Mouse (Mus musculus) stomach, embryonic 14.5 days (tissue): ENCODE measurements at regions not wholly inside any gene's neighbourhood (a gene's known extent, or its start where the extent isn't known, plus 50 kb on each side); places are given as distances from the start of the nearest gene placed in this dataset.

ENCODE experiments used
- ATAC-seq: fragments of 200-750 bp; cut with Nextera tagmentation; 2 replicates; pipeline ENCODE4 v1.8.0; 2017; ENCODE audit warnings: low read depth, moderate TSS enrichment; ENCODE audit not compliant: insufficient number of reproducible peaks, insufficient read depth, low FRiP score
- H3K27ac ChIP-seq: fragments of 300-500 bp; sonication (generic); 2 replicates; pipeline ENCODE4 v1.5.1; 2014; ENCODE audit warnings: mild to moderate bottlenecking, low read length, moderate library complexity, mixed read lengths
- H3K27me3 ChIP-seq: fragments of 300-500 bp; sonication (generic); 2 replicates; pipeline ENCODE4 v1.6.1; 2014; ENCODE audit warnings: low read length, control low read depth, mixed read lengths; ENCODE audit not compliant: control insufficient read depth, insufficient read depth
- H3K36me3 ChIP-seq: fragments of 300-500 bp; sonication (generic); 2 replicates; pipeline ENCODE4 v1.6.1; 2014; ENCODE audit warnings: mild to moderate bottlenecking, control low read depth, low read length, moderate library complexity, mixed read lengths; ENCODE audit not compliant: control insufficient read depth, insufficient read depth
- H3K4me1 ChIP-seq: fragments of 300-500 bp; sonication (generic); 2 replicates; pipeline ENCODE4 v1.6.1; 2014; ENCODE audit warnings: low read length, control low read depth, mixed read lengths; ENCODE audit not compliant: control insufficient read depth, insufficient read depth
- H3K4me2 ChIP-seq: fragments of 300-500 bp; sonication (generic); replicated peaks from 2 replicates; pipeline ENCODE4 v1.6.1; 2014; ENCODE audit warnings: low read depth, low read length, control low read depth
- H3K4me3 ChIP-seq: fragments of 300-500 bp; sonication (generic); 2 replicates; pipeline ENCODE4 v1.5.1; 2014; ENCODE audit warnings: low read depth, low read length, control low read depth
- H3K9ac ChIP-seq: fragments of 300-500 bp; sonication (generic); replicated peaks from 2 replicates; pipeline ENCODE4 v1.6.1; 2014; ENCODE audit warnings: low read depth, mild to moderate bottlenecking, control low read depth, low read length, moderate library complexity, mixed read lengths
- H3K9me3 ChIP-seq: fragments of 300-500 bp; sonication (generic); 2 replicates; pipeline ENCODE4 v1.6.1; 2016; ENCODE audit warnings: low read depth, low read length, control low read depth; ENCODE audit not compliant: control insufficient read depth
- WGBS: fragments of 180-500 bp; shearing (Covaris S2); extraction: QIAGEN DNeasy Blood & Tissue Kit; methylation state at CpG from one replicate; pipeline ENCODE4 v1.1.7; 2014; 5-methylcytosine and 5-hydroxymethylcytosine counted together

GRCm38 (mm10) chr10:37400991-37401390, 262.3 kb upstream of the Marcks start:
- H3K4me2 ChIP-seq, result no peak overlapping the region
- ATAC-seq, result no peak
- no peak overlapping the region for H3K9ac ChIP-seq
- no peaks in the 10 kb centered on the region for H3K9me3 ChIP-seq
- H3K27me3 ChIP-seq, result no peaks in the 10 kb centered on the region
- H3K27ac ChIP-seq, result peak overlapping the region; percentile 7; the same call in 1 of the 2 replicates
- H3K4me1 ChIP-seq, result 0 out of 2 replicates have a peak, but pooled peaks cover 4% of the 10 kb centered on the region
- H3K36me3 ChIP-seq, result no peaks in the 10 kb centered on the region
- 15% methylated on average over 1 of the region's 1 CpGs for WGBS
- H3K4me3 ChIP-seq, result no peak overlapping the region

DNA sequence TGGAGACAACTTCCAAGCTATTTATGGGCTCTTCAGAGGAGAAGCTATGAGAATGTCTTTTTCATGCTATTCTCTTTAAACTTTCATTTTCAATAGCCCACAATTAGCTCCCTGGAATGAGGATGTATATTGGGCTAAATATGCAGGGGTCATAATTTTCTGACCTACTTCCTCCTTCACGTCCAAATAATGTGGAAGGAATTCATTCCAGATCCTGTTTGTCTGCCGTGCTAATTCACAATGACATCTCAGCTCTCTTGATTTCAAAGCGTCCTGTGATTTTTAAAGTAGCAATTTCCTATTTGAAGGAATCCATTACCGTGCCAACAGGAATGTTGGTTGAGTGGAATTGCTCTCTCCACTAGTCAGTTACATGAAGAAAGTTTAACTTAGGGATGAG, 261.7 kb upstream of the Marcks start:
- Histone ChIP-seq H3K9me3 (no peaks in the 10 kb centered on the region), H3K9ac (no peak overlapping the region), H3K4me2 (no peak overlapping the region), H3K27ac (peak overlapping the region; percentile 7; the same call in 1 of the 2 replicates), H3K4me1 (0 out of 2 replicates have a peak, but pooled peaks cover 4% of the 10 kb centered on the region), H3K4me3 (no peak overlapping the region), H3K27me3 (no peaks in the 10 kb centered on the region), H3K36me3 (no peaks in the 10 kb centered on the region)
- 22% methylated on average over 4 of the region's 4 CpGs for WGBS
- ATAC-seq, result no peak

- no peaks in the 10 kb centered on the region for H3K9me3 ChIP-seq
- H3K4me1 ChIP-seq, result 0 out of 2 replicates have a peak, but pooled peaks cover 4% of the 10 kb centered on the region
- no peak overlapping the region for H3K9ac ChIP-seq
- H3K4me2 ChIP-seq, result peak overlapping the region; percentile 46
- 3% methylated on average over 18 of the region's 18 CpGs for WGBS
- no peaks in the 10 kb centered on the region for H3K36me3 ChIP-seq
- peak; percentile 87; the same call in 1 of the 2 replicates for ATAC-seq
- peak overlapping the region; percentile 78; the same call in 1 of the 2 replicates for H3K27ac ChIP-seq
- H3K27me3 ChIP-seq, result no peaks in the 10 kb centered on the region
- peak overlapping the region; percentile 18; the same call in 1 of the 2 replicates for H3K4me3 ChIP-seq
These were observed 258.7 kb upstream of the Marcks start for GRCm38 (mm10) chr10:37397271-37397991.

GRCm38 (mm10) chr10:37390011-37390410, 251.3 kb upstream of the Marcks start:
- Histone ChIP-seq H3K4me1 (no peaks in the 10 kb centered on the region), H3K27me3 (no peaks in the 10 kb centered on the region), H3K9ac (no peak overlapping the region), H3K4me2 (no peak overlapping the region), H3K36me3 (no peaks in the 10 kb centered on the region), H3K27ac (no peak overlapping the region), H3K4me3 (no peak overlapping the region), H3K9me3 (no peaks in the 10 kb centered on the region)
- WGBS, result 72% methylated on average over 3 of the region's 3 CpGs
- ATAC-seq, result no peak

GRCm38 (mm10) chr10:37386216-37386615, 247.5 kb upstream of the Marcks start:
- H3K4me3 ChIP-seq, result no peak overlapping the region
- H3K27ac ChIP-seq, result no peak overlapping the region
- ATAC-seq, result no peak
- H3K36me3 ChIP-seq, result no peaks in the 10 kb centered on the region
- H3K9ac ChIP-seq, result no peak overlapping the region
- no peaks in the 10 kb centered on the region for H3K27me3 ChIP-seq
- H3K4me1 ChIP-seq, result no peaks in the 10 kb centered on the region
- no peak overlapping the region for H3K4me2 ChIP-seq
- H3K9me3 ChIP-seq, result no peaks in the 10 kb centered on the region

- Histone ChIP-seq H3K36me3 (no peaks in the 10 kb centered on the region), H3K27ac (no peak overlapping the region), H3K4me3 (no peak overlapping the region), H3K4me2 (no peak overlapping the region), H3K9me3 (no peaks in the 10 kb centered on the region), H3K9ac (no peak overlapping the region), H3K27me3 (no peaks in the 10 kb centered on the region), H3K4me1 (no peaks in the 10 kb centered on the region)
- no peak for ATAC-seq
- WGBS, result 73% methylated on average over 1 of the region's 1 CpGs
These were observed 241.3 kb upstream of the Marcks start for GRCm38 (mm10) chr10:37380024-37380423.

- Histone ChIP-seq H3K4me2 (no peak overlapping the region), H3K4me3 (no peak overlapping the region), H3K9ac (no peak overlapping the region), H3K4me1 (no peaks in the 10 kb centered on the region), H3K36me3 (no peaks in the 10 kb centered on the region), H3K27ac (no peak overlapping the region), H3K27me3 (no peaks in the 10 kb centered on the region), H3K9me3 (no peaks in the 10 kb centered on the region)
- no peak for ATAC-seq
- 41% methylated on average over 4 of the region's 4 CpGs for WGBS
These were observed 239.4 kb upstream of the Marcks start for GRCm38 (mm10) chr10:37378002-37378702.

DNA sequence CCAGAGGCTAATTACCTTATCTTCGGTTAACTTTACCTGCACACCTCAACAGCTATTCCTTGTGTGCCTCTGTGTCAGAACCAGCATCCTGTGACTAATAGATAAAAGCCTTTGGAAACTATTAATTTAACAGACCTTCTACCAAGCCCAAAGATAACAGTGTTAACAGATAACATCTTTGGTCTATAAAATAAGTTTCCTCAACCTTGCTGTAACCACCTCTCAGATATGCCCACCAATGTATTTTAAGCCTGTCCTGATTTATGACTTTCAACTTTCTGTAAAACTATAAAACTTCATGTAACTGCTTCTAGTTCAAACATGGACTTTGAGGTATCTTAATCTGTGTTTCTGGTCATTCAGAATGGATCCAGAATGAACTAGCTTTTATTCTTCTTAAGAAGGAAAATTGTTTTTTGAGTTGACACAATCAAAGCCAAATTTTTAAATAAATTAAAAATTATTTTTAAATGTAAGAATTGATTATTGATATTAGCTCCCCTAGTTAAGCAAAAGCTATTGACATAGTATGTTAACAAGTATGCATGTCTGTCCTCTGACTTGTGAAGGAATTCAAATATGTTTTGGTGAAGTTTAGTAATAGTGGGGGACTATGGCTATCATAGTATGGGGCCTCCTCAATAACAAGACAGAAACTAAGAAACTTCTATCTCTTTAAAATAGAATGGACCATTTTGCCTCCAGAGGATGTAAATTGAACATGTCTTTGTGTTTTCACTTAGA, 238.7 kb upstream of the Marcks start:
- no peak overlapping the region for H3K4me3 ChIP-seq
- 72% methylated on average over 1 of the region's 1 CpGs for WGBS
- H3K9ac ChIP-seq, result no peak overlapping the region
- no peak for ATAC-seq
- H3K27ac ChIP-seq, result no peak overlapping the region
- H3K4me1 ChIP-seq, result no peaks in the 10 kb centered on the region
- H3K4me2 ChIP-seq, result no peak overlapping the region
- H3K36me3 ChIP-seq, result no peaks in the 10 kb centered on the region
- no peaks in the 10 kb centered on the region for H3K27me3 ChIP-seq
- no peaks in the 10 kb centered on the region for H3K9me3 ChIP-seq
